8 mouse cellular contexts compared by ENCODE assay signal in genomic region chr2:132846407-132847358, GRCm38 (mm10). TPM values are rescaled to one million over a fixed set of nuclear protein-coding genes. Genes with fewer than 3 reads are reported as not detected.
DNase-seq lines count a peak whose midpoint lies in the region; ATAC-seq and TF ChIP-seq lines count a peak whose summit lies in the region.

TSS of gene Crls1 (plus strand) at chr2:132846666.

- H3K36me3 ChIP-seq in G1E (replicated peaks), result peaks cover 52% of the 10 kb centered on the region
- peaks cover 4% of the 10 kb centered on the region; the same call in 1 of the 2 replicates for H3K36me3 ChIP-seq in forebrain, embryonic 16.5 days (ENCODE audit: control insufficient read depth, insufficient read depth)
- peaks cover 24% of the 10 kb centered on the region for H3K36me3 ChIP-seq in lung, embryonic 14.5 days (ENCODE audit: insufficient read depth)
- H3K36me3 ChIP-seq in thymus, adult 2 months (ENCODE audit: control insufficient read depth, insufficient read depth, low read length), result no peaks in the 10 kb centered on the region

- H3K4me3 ChIP-seq in G1E (ENCODE audit: low read depth, low read length), result peak within 1 kb of the TSS; percentile 93
- peak within 1 kb of the TSS; percentile 99 for H3K4me3 ChIP-seq in forebrain, embryonic 16.5 days (replicated peaks; ENCODE audit: low read length)
- H3K4me3 ChIP-seq in layer of hippocampus, adult 2 months, result peak within 1 kb of the TSS; percentile 91
- H3K4me3 ChIP-seq in lung, embryonic 14.5 days (ENCODE audit: low read depth, low read length), result peak within 1 kb of the TSS; percentile 87
- H3K4me3 ChIP-seq in olfactory bulb, adult 2 months (ENCODE audit: insufficient read depth, low read depth, low read length), result peak within 1 kb of the TSS; percentile 95
- H3K4me3 ChIP-seq in thymus, adult 2 months (ENCODE audit: control insufficient read depth, insufficient read depth, low read length), result peak within 1 kb of the TSS; percentile 94

- intact Hi-C loops in heart, postnatal 36 days (cut with DNase I), result loop anchor here (1.0 to 2.0 kb wide), 2 partner anchors 30 to 57 kb away; partner anchors contain the start of genes Mcm8 and Trmt6

- H3K27me3 ChIP-seq in G1E (ENCODE audit: insufficient read depth, low read length), result no peaks in the 10 kb centered on the region
- no peaks in the 10 kb centered on the region for H3K27me3 ChIP-seq in forebrain, embryonic 16.5 days (replicated peaks; ENCODE audit: control insufficient read depth, insufficient read depth, low read length)
- H3K27me3 ChIP-seq in lung, embryonic 14.5 days (ENCODE audit: insufficient read depth, low read length), result no peaks in the 10 kb centered on the region
- H3K27me3 ChIP-seq in thymus, adult 2 months (ENCODE audit: control insufficient read depth, insufficient read depth, low read length), result no peaks in the 10 kb centered on the region; the same call in 1 of the 2 replicates

- TF ChIP-seq POLR2A in olfactory bulb, adult 2 months (IDR thresholded peaks at IDR 0.05; ENCODE audit: insufficient read depth, low read depth, low read length), result peak; percentile 79
- TF ChIP-seq POLR2A in thymus, adult 2 months (IDR thresholded peaks at IDR 0.05; ENCODE audit: control insufficient read depth, extremely low read depth, insufficient read depth, low read length, poor library complexity), result peak; percentile 61; the same call in 1 of the 2 replicates

- H3K9me3 ChIP-seq in G1E (replicated peaks), result no peaks in the 10 kb centered on the region
- no peaks in the 10 kb centered on the region for H3K9me3 ChIP-seq in forebrain, embryonic 16.5 days (ENCODE audit: control insufficient read depth, low read length)
- H3K9me3 ChIP-seq in lung, embryonic 14.5 days (ENCODE audit: low read depth, low read length), result no peaks in the 10 kb centered on the region

- H3K9ac ChIP-seq in forebrain, embryonic 16.5 days (replicated peaks; ENCODE audit: low read depth, low read length), result peak within 1 kb of the TSS; percentile 91
- H3K9ac ChIP-seq in lung, embryonic 14.5 days, result peak within 1 kb of the TSS; percentile 82

- peak; percentile 83 for ATAC-seq in G1E (ENCODE audit: extremely low read depth, insufficient number of reproducible peaks, low FRiP score, poor library complexity, severe bottlenecking)
- peak; percentile 92 for ATAC-seq in forebrain, embryonic 16.5 days
- peak; percentile 92 for ATAC-seq in lung, embryonic 14.5 days (ENCODE audit: insufficient read depth)

- under 1% methylated on average over 96 of the region's 96 CpGs for WGBS in forebrain, embryonic 16.5 days
- under 1% methylated on average over 83 of the region's 96 CpGs for WGBS in lung, embryonic 14.5 days
- WGBS in olfactory bulb, adult 2 months, result 6% methylated on average over 96 of the region's 96 CpGs
- WGBS in thymus, adult 2 months, result under 1% methylated on average over 94 of the region's 96 CpGs

- peak; percentile 72 for DNase-seq in G1E (ENCODE audit: low spot score)
- DNase-seq in cerebellum, adult 18-20 months, result peak; percentile 89 to 98
- DNase-seq in heart, postnatal 36 days, result peak; percentile 98 to 99
- DNase-seq in layer of hippocampus, adult 2 months (ENCODE audit: low spot score in 2 of 2), result peak; percentile 93 to 99
- peak; percentile 95 for DNase-seq in lung, embryonic 14.5 days
- DNase-seq in thymus, adult 2 months, result peak; percentile 99

- peak within 1 kb of the TSS; percentile 90 for H3K27ac ChIP-seq in forebrain, embryonic 16.5 days (ENCODE audit: low read length)
- H3K27ac ChIP-seq in layer of hippocampus, adult 2 months, result peak within 1 kb of the TSS; percentile 88
- H3K27ac ChIP-seq in lung, embryonic 14.5 days (ENCODE audit: low read depth), result peak within 1 kb of the TSS; percentile 77
- H3K27ac ChIP-seq in olfactory bulb, adult 2 months (ENCODE audit: insufficient read depth, low read depth, low read length), result 0 out of 2 replicates have a peak within 1 kb of the TSS, but pooled peaks have one; percentile 23
- H3K27ac ChIP-seq in thymus, adult 2 months (ENCODE audit: control insufficient read depth, insufficient read depth, low read length), result no peak within 1 kb of the TSS

- H3K4me2 ChIP-seq in forebrain, embryonic 16.5 days (ENCODE audit: low read length), result peak within 1 kb of the TSS; percentile 88
- H3K4me2 ChIP-seq in lung, embryonic 14.5 days, result peak within 1 kb of the TSS; percentile 86

- peaks cover 27% of the 10 kb centered on the region for H3K4me1 ChIP-seq in G1E (ENCODE audit: insufficient read depth, low read depth, low read length)
- H3K4me1 ChIP-seq in forebrain, embryonic 16.5 days (replicated peaks; ENCODE audit: control insufficient read depth, insufficient read depth, low read length), result peaks cover 24% of the 10 kb centered on the region
- H3K4me1 ChIP-seq in lung, embryonic 14.5 days (ENCODE audit: insufficient read depth), result 0 out of 2 replicates have a peak, but pooled peaks cover 3% of the 10 kb centered on the region
- peaks cover 14% of the 10 kb centered on the region for H3K4me1 ChIP-seq in olfactory bulb, adult 2 months (ENCODE audit: control insufficient read depth, insufficient read depth, low read length)
- H3K4me1 ChIP-seq in thymus, adult 2 months (replicated peaks; ENCODE audit: control insufficient read depth, insufficient read depth, low read length), result peaks cover 10% of the 10 kb centered on the region

- peak; percentile 96 for TF ChIP-seq CTCF in G1E (IDR thresholded peaks at IDR 0.05; ENCODE audit: low read depth, low read length)
- peak; percentile 100 for TF ChIP-seq CTCF in layer of hippocampus, adult 2 months (conservative IDR thresholded peaks at IDR 0.05)
- TF ChIP-seq CTCF in lung, embryonic 14.5 days (IDR thresholded peaks at IDR 0.05; ENCODE audit: low read depth), result peak; percentile 99
- TF ChIP-seq CTCF in olfactory bulb, adult 2 months (IDR thresholded peaks at IDR 0.05; ENCODE audit: insufficient read depth, low read depth, low read length), result peak; percentile 98
- peak; percentile 97 for TF ChIP-seq CTCF in thymus, adult 2 months (IDR thresholded peaks at IDR 0.05; ENCODE audit: borderline replicate concordance, control insufficient read depth, extremely low read depth, insufficient read depth, low read length, poor library complexity)

RNA-seq across cellular contexts. Expression of gene Crls1, which starts in this region (rescaled TPM):
- total RNA-seq in G1E (2014; fragmentation: Nextera tagmentation) (48.8 and 55.3 TPM in 2 replicates), G1E (2017) (51.7 and 57.3 TPM in 2 replicates)
- 39.2 and 55.0 TPM in 2 replicates for polyA plus RNA-seq in G1E (2012)
- polyA plus RNA-seq in forebrain, embryonic 16.5 days (2015; fragmentation: Nextera tagmentation; extraction: Ambion mirVana), result 7.2 and 9.2 TPM in 2 replicates
- 10 to 100 TPM; 18.0 to 18.9 TPM for total RNA-seq in heart, postnatal 36 days (2021)
- total RNA-seq in layer of hippocampus, adult 2 months (2021), result 10 to 100 TPM; 45.4 to 49.4 TPM
- polyA plus RNA-seq in lung, embryonic 14.5 days (2014; fragmentation: Nextera tagmentation; extraction: Ambion mirVana), result 28.5 and 28.6 TPM in 2 replicates
- not detected in 2 replicates for polyA plus RNA-seq in olfactory bulb, adult 2 months (2012; ENCODE audit: insufficient read depth, insufficient read length, low replicate concordance, missing spikeins)
- 29.3 and 44.0 TPM in 2 replicates for polyA plus RNA-seq in thymus, adult 2 months (2012; rRNA removed)
